ENCODE assay signal across 7 mouse cellular contexts in genomic region chrX:42068875-42069257, GRCm38 (mm10). TPM values are rescaled to one million over a fixed set of nuclear protein-coding genes. Genes with fewer than 3 reads are reported as not detected.
DNase-seq lines count a peak whose midpoint lies in the region; ATAC-seq and TF ChIP-seq lines count a peak whose summit lies in the region.

No protein-coding gene starts in this region.

- peaks cover 0 to 8% of the 10 kb centered on the region in 2 experiments for H3K36me3 ChIP-seq in CH12.LX (replicated peaks in 1 of 2; ENCODE audit: control insufficient read depth in 1 of 2, insufficient read depth in 1 of 2, low read length in 1 of 2)
- peaks cover 26% of the 10 kb centered on the region for H3K36me3 ChIP-seq in erythroblast, embryonic 14.5 days (ENCODE audit: control insufficient read depth)
- H3K36me3 ChIP-seq in intestine, embryonic 15.5 days: no peaks in the 10 kb centered on the region

- peak overlapping the region; percentile 24; the same call in 1 of the 2 replicates for H3K4me2 ChIP-seq in CH12.LX (ENCODE audit: insufficient read depth, low read depth, poor library complexity, severe bottlenecking)
- H3K4me2 ChIP-seq in intestine, embryonic 15.5 days (replicated peaks): peak overlapping the region; percentile 43

- no peaks in the 10 kb centered on the region for H3K27me3 ChIP-seq in CH12.LX (replicated peaks)
- no peaks in the 10 kb centered on the region for H3K27me3 ChIP-seq in erythroblast, embryonic 14.5 days (ENCODE audit: control insufficient read depth)
- H3K27me3 ChIP-seq in intestine, embryonic 15.5 days (replicated peaks): no peaks in the 10 kb centered on the region

- dilution Hi-C loops in CH12.LX (cut with MboI; ENCODE audit: extremely low pct_ligation_motif_present, extremely low pct_unique_long_range_greater_than_20kb, low sequenced_read_pairs): no loop called here

- WGBS in intestine, embryonic 15.5 days: 13% methylated on average over 3 of the region's 3 CpGs

- H3K4me1 ChIP-seq in CH12.LX (ENCODE audit: control insufficient read depth in 1 of 2, insufficient read depth in 2 of 2): peaks cover 0 to 9% of the 10 kb centered on the region in 2 experiments; a peak in 2 of 4 replicates
- peaks cover 15% of the 10 kb centered on the region for H3K4me1 ChIP-seq in erythroblast, embryonic 14.5 days (ENCODE audit: control insufficient read depth)
- peaks cover 3% of the 10 kb centered on the region; the same call in 1 of the 2 replicates for H3K4me1 ChIP-seq in intestine, embryonic 15.5 days (replicated peaks)

- peak overlapping the region; percentile 86 for H3K9ac ChIP-seq in CH12.LX (ENCODE audit: insufficient read depth, low read depth)
- peak overlapping the region; percentile 37 for H3K9ac ChIP-seq in intestine, embryonic 15.5 days

- H3K79me2 ChIP-seq in CH12.LX (replicated peaks; ENCODE audit: control insufficient read depth, extremely low read depth, insufficient read depth, poor library complexity, severe bottlenecking): peaks cover 24% of the 10 kb centered on the region

- no peak for TF ChIP-seq RAD21 in CH12.LX (IDR thresholded peaks at IDR 0.05; ENCODE audit: low read depth, low read length)

- peak; percentile 40 for ATAC-seq in intestine, embryonic 15.5 days
- peak; percentile 68 for ATAC-seq in megakaryocyte, adult 5-6 weeks (ENCODE audit: poor library complexity, severe bottlenecking)

- H3K4me3 ChIP-seq in CH12.LX (replicated peaks in 1 of 3; ENCODE audit: low read depth in 2 of 3, low read length in 2 of 3, poor library complexity in 1 of 3): peak overlapping the region; percentile 43 to 72 (median 61)
- peak overlapping the region; percentile 85 for H3K4me3 ChIP-seq in erythroblast, embryonic 14.5 days (replicated peaks)
- peak overlapping the region; percentile 39 for H3K4me3 ChIP-seq in intestine, embryonic 15.5 days (replicated peaks)

- TF ChIP-seq CTCF in CH12.LX (conservative IDR thresholded peaks at IDR 0.05 in 1 of 2, IDR thresholded peaks at IDR 0.05 in 1 of 2; ENCODE audit: low read depth in 2 of 2, low read length in 2 of 2): no peak

- in situ Hi-C loops in CH12.LX (cut with MboI; ENCODE audit: low pct_ligation_motif_present, low pct_unique_long_range_greater_than_20kb, low sequenced_read_pairs): no loop called here

- no peaks in the 10 kb centered on the region for H3K9me3 ChIP-seq in CH12.LX (replicated peaks; ENCODE audit: low read length)
- no peaks in the 10 kb centered on the region for H3K9me3 ChIP-seq in erythroblast, embryonic 14.5 days (ENCODE audit: control insufficient read depth, low read length)
- no peaks in the 10 kb centered on the region for H3K9me3 ChIP-seq in intestine, embryonic 15.5 days

- DNase-seq in A20 (ENCODE audit: low read depth, low spot score) (peak; percentile 61), CH12.LX (ENCODE audit: extremely low read depth) (peak; percentile 34)
- DNase-seq in testis, postnatal 10 days (ENCODE audit: low spot score): no peak
- no peak for DNase-seq in urinary bladder, postnatal 4 days (ENCODE audit: low spot score in 2 of 2)

- no peak overlapping the region; the same call in none of the 2 replicates for H3K27ac ChIP-seq in CH12.LX (ENCODE audit: insufficient read depth, low read depth)
- H3K27ac ChIP-seq in intestine, embryonic 15.5 days: peak overlapping the region; percentile 82

- TF ChIP-seq POLR2A in CH12.LX (IDR thresholded peaks at IDR 0.05; ENCODE audit: low read depth, low read length): no peak

- no peak for TF ChIP-seq EP300 in CH12.LX (IDR thresholded peaks at IDR 0.05; ENCODE audit: low read length)

TF ChIP-seq in CH12.LX, 34 proteins besides CTCF, POLR2A, EP300 and RAD21:
- TF ChIP-seq ZC3H11A (IDR thresholded peaks at IDR 0.05; ENCODE audit: low read depth, low read length): no peak
- peak; percentile 25; the same call in 1 of the 2 replicates for TF ChIP-seq ZNF384 (IDR thresholded peaks at IDR 0.05; ENCODE audit: low read depth, low read length)

RNA-seq across cellular contexts. Expression of gene Xiap, which starts 9.4 kb away (rescaled TPM):
- total RNA-seq in CH12.LX (2012; rRNA removed) (11.0 and 11.7 TPM in 2 replicates), CH12.LX (2014; rRNA removed) (26.7 and 29.8 TPM in 2 replicates)
- 16.3 and 17.9 TPM in 2 replicates for polyA plus RNA-seq in CH12.LX (2012; ENCODE audit: insufficient read length, low read depth)
- polyA plus RNA-seq in erythroblast, embryonic 14.5 days (2012): 1.3 and 2.0 TPM in 2 replicates
- 12.1 and 13.3 TPM in 2 replicates for polyA plus RNA-seq in intestine, embryonic 15.5 days (2015; fragmentation: Nextera tagmentation; extraction: Ambion mirVana)
- total RNA-seq in megakaryocyte, adult 5-6 weeks (2015): 87.0 and 88.2 TPM in 2 replicates
- 69.6 and 74.0 TPM in 2 replicates for total RNA-seq in megakaryocyte, adult 5-6 weeks (2017)

Comparison
In these comparisons a context has a peak if more than half of its experiments do, and no peak if none do; other contexts are left out.
1. DNase-seq: peak in A20 (single experiment) and CH12.LX (single experiment); none in testis, postnatal 10 days (single experiment) and urinary bladder, postnatal 4 days (0 of 2).
2. Peak in every context shown above with its lines, with median percentiles within 50 percentile points of each other: H3K4me3 ChIP-seq.